Mouse (Mus musculus) cortical plate, adult 2 months (tissue): ENCODE data around the gene Xpo1. TPM values are rescaled to one million over a fixed set of nuclear protein-coding genes. Genes with fewer than 3 reads are reported as not detected.

Source experiments
- H3K27ac ChIP-seq: fragments of 200-500 bp; 2 replicates; pipeline ENCODE4 v1.5.1; 2012; ENCODE audit warnings: low read length, control low read depth, inconsistent platforms; ENCODE audit not compliant: insufficient read depth
- H3K4me1 ChIP-seq: fragments of 200-500 bp; 2 replicates; pipeline ENCODE4 v1.6.1; 2011; ENCODE audit warnings: low read length; ENCODE audit not compliant: control insufficient read depth, insufficient read depth
- H3K4me3 ChIP-seq: fragments of 200-500 bp; 2 replicates; pipeline ENCODE4 v1.5.1; 2011; ENCODE audit warnings: mild to moderate bottlenecking, low read length, control low read depth; ENCODE audit not compliant: insufficient read depth
- CTCF ChIP-seq: fragments of 200-500 bp; IDR thresholded peaks from 2 replicates; pipeline ENCODE4 v1.5.1; 2011; ENCODE audit warnings: mild to moderate bottlenecking, control low read depth, low read length; ENCODE audit not compliant: insufficient read depth; ENCODE audit errors: extremely low read depth
- POLR2A ChIP-seq: fragments of 200-500 bp; IDR thresholded peaks from 2 replicates; pipeline ENCODE4 v1.6.1; 2011; ENCODE audit warnings: mild to moderate bottlenecking, low read length, control low read depth; ENCODE audit not compliant: insufficient read depth; ENCODE audit errors: extremely low read depth
- polyA plus RNA-seq: library from polyadenylated mRNA; depleted of rRNA; stranded (reverse); fragments of >200 nt; gene quantifications from 2 replicates; pipeline ENCODE4 v1.2.3, GENCODE M21; 2012; rRNA removed

Gene Xpo1
- polyA plus RNA-seq, 1 experiment, result 32.8 TPM

GRCm38 (mm10) chr11:23329413-23329812, 73.6 kb downstream of the Xpo1 start:
- no peaks in the 10 kb centered on the region for H3K4me1 ChIP-seq
- TF ChIP-seq POLR2A, result no peak
- TF ChIP-seq CTCF, result no peak
- H3K4me3 ChIP-seq, result no peak overlapping the region
- H3K27ac ChIP-seq, result no peak overlapping the region

GRCm38 (mm10) chr11:23332136-23332535, 76.3 kb downstream of the Xpo1 start:
- TF ChIP-seq POLR2A (no peak), CTCF (no peak)
- no peaks in the 10 kb centered on the region for H3K4me1 ChIP-seq
- no peak overlapping the region for H3K4me3 ChIP-seq
- H3K27ac ChIP-seq, result no peak overlapping the region

DNA sequence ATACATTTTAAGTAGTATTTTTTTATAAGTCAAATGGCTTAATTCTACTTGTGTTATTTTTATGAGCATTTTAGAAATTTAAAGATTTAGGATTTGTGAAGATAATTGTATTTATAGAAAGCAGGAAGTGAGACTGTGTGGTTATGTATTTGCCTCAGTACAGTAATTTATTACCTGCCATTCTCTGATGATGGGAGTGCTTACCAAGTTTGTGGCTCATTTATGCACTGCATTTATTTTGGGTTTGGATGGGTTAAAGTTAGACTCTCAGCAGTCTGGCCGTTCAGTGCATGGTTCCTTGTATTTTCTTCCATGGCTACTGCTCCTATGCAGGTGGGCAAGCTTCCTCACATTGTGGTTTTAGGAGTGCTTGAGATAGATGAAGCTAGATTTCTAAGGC, 79.3 kb downstream of the Xpo1 start:
- Histone ChIP-seq H3K27ac (no peak overlapping the region), H3K4me3 (no peak overlapping the region), H3K4me1 (no peaks in the 10 kb centered on the region)
- TF ChIP-seq POLR2A, result no peak
- TF ChIP-seq CTCF, result no peak

Other genes starting within 250 kb of the Xpo1 start
- 3.5 and 5.3 TPM in 2 replicates for gene Fam161a, start 248.5 kb upstream of the Xpo1 start, polyA plus RNA-seq
- gene Usp34, start 50.9 kb downstream of the Xpo1 start, polyA plus RNA-seq, result 50.7 and 51.2 TPM in 2 replicates
- gene Ahsa2, start 242.0 kb downstream of the Xpo1 start, polyA plus RNA-seq, result 39.0 and 40.0 TPM in 2 replicates